Mouse (Mus musculus) neural tube, embryonic 15.5 days (tissue): ENCODE data around the gene Il2ra. TPM values are rescaled to one million over a fixed set of nuclear protein-coding genes. Genes with fewer than 3 reads are reported as not detected.
"Not testable (repeated sequence)": the region's sequence is repeated elsewhere in the genome, so short reads cannot be mapped to it uniquely, and the experiment has no call there.

ENCODE experiments used
- ATAC-seq: fragments of 200-750 bp; cut with Nextera tagmentation; 2 replicates; pipeline ENCODE4 v1.8.0; 2017; ENCODE audit warnings: mild to moderate bottlenecking, moderate TSS enrichment, moderate library complexity; ENCODE audit not compliant: low FRiP score
- H3K27ac ChIP-seq: fragments of 300-500 bp; sonication (generic); replicated peaks from 2 replicates; pipeline ENCODE4 v1.5.1; 2015; ENCODE audit warnings: mild to moderate bottlenecking, inconsistent platforms
- H3K27me3 ChIP-seq: fragments of 300-500 bp; sonication (generic); replicated peaks from 2 replicates; pipeline ENCODE4 v1.6.1; 2015; ENCODE audit warnings: inconsistent platforms
- H3K36me3 ChIP-seq: fragments of 300-500 bp; sonication (generic); 2 replicates; pipeline ENCODE4 v1.6.1; 2015; ENCODE audit warnings: inconsistent platforms
- H3K4me1 ChIP-seq: fragments of 300-500 bp; sonication (generic); 2 replicates; pipeline ENCODE4 v1.6.1; 2015; ENCODE audit warnings: inconsistent platforms
- H3K4me2 ChIP-seq: fragments of 300-500 bp; sonication (generic); 2 replicates; pipeline ENCODE4 v1.6.1; 2015; ENCODE audit warnings: inconsistent platforms, mild to moderate bottlenecking, moderate library complexity
- H3K4me3 ChIP-seq: fragments of 300-500 bp; sonication (generic); replicated peaks from 2 replicates; pipeline ENCODE4 v1.5.1; 2015; ENCODE audit warnings: mild to moderate bottlenecking, inconsistent platforms
- H3K9ac ChIP-seq: fragments of 300-500 bp; sonication (generic); replicated peaks from 2 replicates; pipeline ENCODE4 v1.6.1; 2015; ENCODE audit warnings: mild to moderate bottlenecking, inconsistent platforms
- H3K9me3 ChIP-seq: fragments of 300-500 bp; sonication (generic); replicated peaks from 2 replicates; pipeline ENCODE4 v1.6.1; 2016; ENCODE audit warnings: inconsistent platforms
- WGBS: fragments of 180-500 bp; shearing (Covaris S2); methylation state at CpG from one replicate; pipeline ENCODE4 v1.1.7; 2015; ENCODE audit warnings: mixed read lengths; 5-methylcytosine and 5-hydroxymethylcytosine counted together
- polyA plus RNA-seq: library from polyadenylated mRNA; unstranded; fragments of >200 nt; fragmentation: Nextera tagmentation; extraction: Ambion mirVana; gene quantifications from 2 replicates; pipeline ENCODE4 v1.2.1, GENCODE M21; 2015

Il2ra gene
- 26.4 TPM in 1 of 2 replicates, not detected in the other for polyA plus RNA-seq

- Histone ChIP-seq H3K4me1 (no peaks in the 10 kb centered on the region), H3K9me3 (no peaks in the 10 kb centered on the region), H3K9ac (no peak within 1 kb of the TSS), H3K27ac (no peak within 1 kb of the TSS), H3K27me3 (no peaks in the 10 kb centered on the region), H3K36me3 (no peaks in the 10 kb centered on the region), H3K4me2 (no peak within 1 kb of the TSS), H3K4me3 (no peak within 1 kb of the TSS)
- no peak for ATAC-seq
- 94% methylated on average over 3 of the region's 3 CpGs for WGBS
Observed at GRCm38 (mm10) chr2:11642451-11642941, at the start of gene Il2ra. Gene Il2ra, plus strand, starts transcription at chr2:11642807.

- H3K36me3 ChIP-seq = peaks cover 80% of the 10 kb centered on the region
- WGBS = 86% methylated on average over 2 of the region's 2 CpGs
Observed at GRCm38 (mm10) chr2:11596690-11597089, 45.9 kb upstream of the Il2ra start.

GRCm38 (mm10) chr2:11597906-11598305, 44.7 kb upstream of the Il2ra start:
- no peak for ATAC-seq
- H3K36me3 ChIP-seq = peaks cover 68% of the 10 kb centered on the region
- H3K4me2 ChIP-seq = no peak overlapping the region
- no peak overlapping the region for H3K9ac ChIP-seq
- H3K4me3 ChIP-seq = no peak overlapping the region
- 98% methylated on average over 7 of the region's 7 CpGs for WGBS
- no peaks in the 10 kb centered on the region for H3K9me3 ChIP-seq
- H3K27ac ChIP-seq = no peak overlapping the region
- H3K4me1 ChIP-seq = peaks cover 19% of the 10 kb centered on the region
- H3K27me3 ChIP-seq = no peaks in the 10 kb centered on the region

More at GRCm38 (mm10) chr2:11596690-11597089, 45.9 kb upstream of the Il2ra start:
- ATAC-seq = no peak
- no peak overlapping the region for H3K4me3 ChIP-seq
- no peak overlapping the region for H3K4me2 ChIP-seq
- H3K27me3 ChIP-seq = no peaks in the 10 kb centered on the region
- H3K9me3 ChIP-seq = no peaks in the 10 kb centered on the region
- H3K9ac ChIP-seq = no peak overlapping the region
- no peak overlapping the region for H3K27ac ChIP-seq
- H3K4me1 ChIP-seq = peaks cover 12% of the 10 kb centered on the region

GRCm38 (mm10) chr2:11601795-11602194, 40.8 kb upstream of the Il2ra start:
- H3K4me1 ChIP-seq = peaks cover 22% of the 10 kb centered on the region
- H3K9me3 ChIP-seq = no peaks in the 10 kb centered on the region
- ATAC-seq = no peak
- peaks cover 38% of the 10 kb centered on the region for H3K36me3 ChIP-seq
- 84% methylated on average over 6 of the region's 6 CpGs for WGBS
- peak overlapping the region; percentile 94 for H3K9ac ChIP-seq
- peak overlapping the region; percentile 81 for H3K4me3 ChIP-seq
- peak overlapping the region; percentile 91 for H3K4me2 ChIP-seq
- no peaks in the 10 kb centered on the region for H3K27me3 ChIP-seq
- H3K27ac ChIP-seq = no peak overlapping the region

- no peaks in the 10 kb centered on the region for H3K9me3 ChIP-seq
- no peaks in the 10 kb centered on the region for H3K27me3 ChIP-seq
- H3K9ac ChIP-seq = peak overlapping the region; percentile 94
- peak overlapping the region; percentile 91 for H3K4me2 ChIP-seq
- H3K27ac ChIP-seq = peak overlapping the region; percentile 77; the same call in 1 of the 2 replicates
- WGBS = 1% methylated on average over 54 of the region's 78 CpGs
- peaks cover 22% of the 10 kb centered on the region for H3K4me1 ChIP-seq
- peaks cover 28% of the 10 kb centered on the region for H3K36me3 ChIP-seq
- H3K4me3 ChIP-seq = peak overlapping the region; percentile 81
- peak; percentile 100 for ATAC-seq
Observed at GRCm38 (mm10) chr2:11602506-11603489, 39.8 kb upstream of the Il2ra start.

- no peaks in the 10 kb centered on the region for H3K27me3 ChIP-seq
- no peaks in the 10 kb centered on the region for H3K9me3 ChIP-seq
- peak within 1 kb of the TSS; percentile 81 for H3K4me3 ChIP-seq
- H3K4me2 ChIP-seq = peak within 1 kb of the TSS; percentile 91
- peaks cover 22% of the 10 kb centered on the region for H3K4me1 ChIP-seq
- 86% methylated on average over 5 of the region's 5 CpGs for WGBS
- H3K27ac ChIP-seq = peak within 1 kb of the TSS; percentile 77; the same call in 1 of the 2 replicates
- H3K9ac ChIP-seq = peak within 1 kb of the TSS; percentile 94
- H3K36me3 ChIP-seq = peaks cover 16% of the 10 kb centered on the region
- no peak for ATAC-seq
Observed at GRCm38 (mm10) chr2:11604053-11604452, 38.6 kb upstream of the Il2ra start, which contains the start of gene Rbm17. Gene Rbm17, minus strand, starts transcription at chr2:11604153.

GRCm38 (mm10) chr2:11604911-11605310, 37.7 kb upstream of the Il2ra start:
- H3K4me3 ChIP-seq = no peak overlapping the region
- H3K27me3 ChIP-seq = no peaks in the 10 kb centered on the region
- H3K4me1 ChIP-seq = peaks cover 22% of the 10 kb centered on the region
- H3K27ac ChIP-seq = no peak overlapping the region
- H3K9ac ChIP-seq = no peak overlapping the region
- ATAC-seq = no peak
- peaks cover 9% of the 10 kb centered on the region for H3K36me3 ChIP-seq
- H3K4me2 ChIP-seq = no peak overlapping the region
- H3K9me3 ChIP-seq = no peaks in the 10 kb centered on the region

GRCm38 (mm10) chr2:11606718-11607117, 35.9 kb upstream of the Il2ra start:
- H3K36me3 ChIP-seq, H3K9ac ChIP-seq, H3K4me2 ChIP-seq, H3K9me3 ChIP-seq, H3K4me1 ChIP-seq, H3K27ac ChIP-seq, H3K27me3 ChIP-seq, H3K4me3 ChIP-seq, ATAC-seq: not testable (repeated sequence)
- 81% methylated on average over 4 of the region's 4 CpGs for WGBS

- H3K9me3 ChIP-seq, H3K27ac ChIP-seq, H3K9ac ChIP-seq, H3K27me3 ChIP-seq, H3K4me3 ChIP-seq, H3K36me3 ChIP-seq, H3K4me2 ChIP-seq, H3K4me1 ChIP-seq, ATAC-seq: not testable (repeated sequence)
- 91% methylated on average over 6 of the region's 6 CpGs for WGBS
Observed at GRCm38 (mm10) chr2:11612939-11613338, 29.7 kb upstream of the Il2ra start.

GRCm38 (mm10) chr2:11616846-11617245, 25.8 kb upstream of the Il2ra start:
- Histone ChIP-seq H3K27me3 (no peaks in the 10 kb centered on the region), H3K9me3 (no peaks in the 10 kb centered on the region), H3K27ac (no peak overlapping the region), H3K4me1 (no peaks in the 10 kb centered on the region), H3K4me3 (no peak overlapping the region), H3K36me3 (no peaks in the 10 kb centered on the region), H3K4me2 (no peak overlapping the region), H3K9ac (no peak overlapping the region)
- ATAC-seq = no peak
- 94% methylated on average over 9 of the region's 9 CpGs for WGBS

- no peak overlapping the region for H3K27ac ChIP-seq
- H3K9ac ChIP-seq = no peak overlapping the region
- 75% methylated on average over 2 of the region's 2 CpGs for WGBS
- H3K27me3 ChIP-seq = no peaks in the 10 kb centered on the region
- ATAC-seq = no peak
- no peaks in the 10 kb centered on the region for H3K36me3 ChIP-seq
- no peaks in the 10 kb centered on the region for H3K9me3 ChIP-seq
- H3K4me1 ChIP-seq = no peaks in the 10 kb centered on the region
- H3K4me3 ChIP-seq = no peak overlapping the region
- H3K4me2 ChIP-seq = no peak overlapping the region
Observed at GRCm38 (mm10) chr2:11619598-11619997, 23.0 kb upstream of the Il2ra start.

- H3K27me3 ChIP-seq = no peaks in the 10 kb centered on the region
- no peaks in the 10 kb centered on the region for H3K4me1 ChIP-seq
- no peaks in the 10 kb centered on the region for H3K9me3 ChIP-seq
- no peak overlapping the region for H3K9ac ChIP-seq
- ATAC-seq = no peak
- no peak overlapping the region for H3K4me2 ChIP-seq
- WGBS = 90% methylated on average over 8 of the region's 8 CpGs
- H3K27ac ChIP-seq = no peak overlapping the region
- no peak overlapping the region for H3K4me3 ChIP-seq
- H3K36me3 ChIP-seq = no peaks in the 10 kb centered on the region
Observed at GRCm38 (mm10) chr2:11623173-11623572, 19.4 kb upstream of the Il2ra start.
